Mouse (Mus musculus) liver, adult 2 months (tissue): Measurements from ENCODE around the gene Odf2. TPM values are rescaled to one million over a fixed set of nuclear protein-coding genes. Genes with fewer than 3 reads are reported as not detected.
"Not testable (repeated sequence)": the region's sequence is repeated elsewhere in the genome, so short reads cannot be mapped to it uniquely, and the experiment has no call there.

Source experiments
- DNase-seq: peaks from one replicate; pipeline ENCODE4 v3.0.0-alpha.2; 2011; ENCODE audit warnings: low read depth, low spot score; ENCODE audit errors: extremely low read depth
- H3K27ac ChIP-seq: fragments of 200-500 bp; replicated peaks from 2 replicates; pipeline ENCODE4 v1.5.1; 2012; ENCODE audit warnings: low read depth, mild to moderate bottlenecking, control low read depth, inconsistent platforms, low read length; ENCODE audit not compliant: insufficient read depth
- H3K27me3 ChIP-seq: fragments of 200-500 bp; 2 replicates; pipeline ENCODE4 v1.6.1; 2012; ENCODE audit warnings: mild to moderate bottlenecking, moderate library complexity, low read length, inconsistent platforms; ENCODE audit not compliant: control insufficient read depth, insufficient read depth
- H3K36me3 ChIP-seq: fragments of 200-500 bp; 2 replicates; pipeline ENCODE4 v1.6.1; 2012; ENCODE audit warnings: low read length, inconsistent platforms; ENCODE audit not compliant: control insufficient read depth, insufficient read depth
- H3K4me1 ChIP-seq: fragments of 200-500 bp; 2 replicates; pipeline ENCODE4 v1.6.1; 2011; ENCODE audit warnings: low read length; ENCODE audit not compliant: control insufficient read depth, insufficient read depth
- H3K4me3 ChIP-seq: fragments of 200-500 bp; 2 replicates; pipeline ENCODE4 v1.5.1; 2011; ENCODE audit warnings: low read depth, mild to moderate bottlenecking, control low read depth, low read length, moderate library complexity; ENCODE audit not compliant: insufficient read depth
- H3K79me2 ChIP-seq: fragments of 200-500 bp; 2 replicates; pipeline ENCODE4 v1.6.1; 2012; ENCODE audit warnings: inconsistent platforms, mild to moderate bottlenecking, low read length, moderate library complexity; ENCODE audit not compliant: control insufficient read depth, insufficient read depth
- H3K9ac ChIP-seq: fragments of 200-500 bp; 2 replicates; pipeline ENCODE4 v1.6.1; 2012; ENCODE audit warnings: low read depth, mild to moderate bottlenecking, control low read depth, inconsistent platforms, low read length
- CTCF ChIP-seq: fragments of 200-500 bp; IDR thresholded peaks from 2 replicates; pipeline ENCODE4 v1.5.1; 2011; ENCODE audit warnings: low read depth, low read length, control low read depth
- POLR2A ChIP-seq: fragments of 200-500 bp; IDR thresholded peaks from 2 replicates; pipeline ENCODE4 v1.6.1; 2011; ENCODE audit warnings: low read length, control low read depth; ENCODE audit not compliant: insufficient read depth; ENCODE audit errors: extremely low read depth
- WGBS: fragments of 180-500 bp; shearing (Covaris S2); methylation state at CpG from one replicate; pipeline ENCODE4 v1.1.7; 2018; 5-methylcytosine and 5-hydroxymethylcytosine counted together
- polyA plus RNA-seq: library from polyadenylated mRNA; depleted of rRNA; stranded (reverse); fragments of >200 nt; gene quantifications from 2 replicates; pipeline ENCODE4 v1.2.3, GENCODE M21; 2012
- total RNA-seq: library from RNA; depleted of rRNA; stranded (reverse); fragments of >200 nt; gene quantifications from 2 replicates; pipeline ENCODE4 v1.2.3, GENCODE M21; 2014

The Odf2 gene
- total and polyA plus RNA-seq, 2 experiments, result 6.4 to 7.0 TPM

DNA sequence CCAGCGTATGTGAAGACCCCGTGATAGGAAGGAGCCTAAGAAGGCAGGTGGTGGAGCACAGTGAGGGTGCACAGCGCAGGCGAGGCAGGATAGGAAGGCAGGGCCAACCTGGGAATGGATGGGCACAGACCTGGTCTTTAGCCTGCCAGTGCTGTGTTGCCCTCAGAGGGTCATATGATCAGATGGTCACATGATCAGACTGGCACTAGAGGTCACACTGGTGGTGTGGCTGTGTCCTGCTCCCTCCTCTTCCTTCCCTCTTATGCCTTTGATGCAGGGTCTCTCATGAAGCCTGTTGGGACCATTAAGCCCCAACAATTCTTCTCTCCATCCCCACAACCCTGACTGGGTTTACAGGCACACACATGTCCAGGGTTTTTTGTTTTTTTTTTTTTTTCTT is 15.2 kb upstream of the Odf2 start:
- Histone ChIP-seq H3K9ac (no peak overlapping the region), H3K27ac (no peak overlapping the region), H3K4me1 (peaks cover 2% of the 10 kb centered on the region; the same call in 1 of the 2 replicates), H3K4me3 (no peak overlapping the region), H3K79me2 (no peaks in the 10 kb centered on the region), H3K36me3 (no peaks in the 10 kb centered on the region), H3K27me3 (no peaks in the 10 kb centered on the region)
- WGBS, result 89% methylated on average over 4 of the region's 4 CpGs
- TF ChIP-seq CTCF, result no peak
- no peak for TF ChIP-seq POLR2A
- DNase-seq, result no peak

DNA sequence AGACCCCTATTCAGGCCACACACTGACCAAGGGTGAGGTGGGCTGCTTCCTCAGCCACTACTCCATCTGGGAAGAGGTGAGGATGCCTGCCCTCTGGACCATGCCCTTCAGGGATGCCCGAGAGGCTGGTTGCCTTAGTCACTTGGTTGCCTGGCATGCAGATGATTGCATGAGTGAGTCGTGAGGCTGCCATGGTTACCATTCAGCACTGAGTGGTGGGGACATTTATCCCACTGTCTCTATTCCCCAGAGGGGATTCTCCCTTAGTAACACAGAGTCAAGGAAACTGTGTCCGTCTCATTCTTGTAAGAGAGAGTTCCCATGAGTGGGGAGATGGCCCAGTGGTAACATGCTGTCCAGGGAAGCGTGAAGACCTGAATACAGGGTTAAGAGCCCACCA is 11.0 kb upstream of the Odf2 start:
- H3K36me3 ChIP-seq, result no peaks in the 10 kb centered on the region
- H3K79me2 ChIP-seq, result no peaks in the 10 kb centered on the region
- H3K27ac ChIP-seq, result no peak overlapping the region
- no peaks in the 10 kb centered on the region; the same call in 1 of the 2 replicates for H3K27me3 ChIP-seq
- no peak for DNase-seq
- WGBS, result 89% methylated on average over 4 of the region's 4 CpGs
- H3K4me1 ChIP-seq, result no peaks in the 10 kb centered on the region
- H3K9ac ChIP-seq, result no peak overlapping the region
- no peak overlapping the region for H3K4me3 ChIP-seq
- TF ChIP-seq CTCF, result no peak
- no peak for TF ChIP-seq POLR2A

GRCm38 (mm10) chr2:29879191-29879590 is 9.8 kb upstream of the Odf2 start:
- 53% methylated on average over 8 of the region's 8 CpGs for WGBS
- DNase-seq, result no peak
- no peaks in the 10 kb centered on the region; the same call in 1 of the 2 replicates for H3K27me3 ChIP-seq
- H3K4me3 ChIP-seq, result no peak overlapping the region
- H3K27ac ChIP-seq, result no peak overlapping the region
- no peaks in the 10 kb centered on the region for H3K36me3 ChIP-seq
- H3K79me2 ChIP-seq, result no peaks in the 10 kb centered on the region
- TF ChIP-seq POLR2A (no peak), CTCF (no peak)
- no peak overlapping the region for H3K9ac ChIP-seq
- no peaks in the 10 kb centered on the region for H3K4me1 ChIP-seq

DNA sequence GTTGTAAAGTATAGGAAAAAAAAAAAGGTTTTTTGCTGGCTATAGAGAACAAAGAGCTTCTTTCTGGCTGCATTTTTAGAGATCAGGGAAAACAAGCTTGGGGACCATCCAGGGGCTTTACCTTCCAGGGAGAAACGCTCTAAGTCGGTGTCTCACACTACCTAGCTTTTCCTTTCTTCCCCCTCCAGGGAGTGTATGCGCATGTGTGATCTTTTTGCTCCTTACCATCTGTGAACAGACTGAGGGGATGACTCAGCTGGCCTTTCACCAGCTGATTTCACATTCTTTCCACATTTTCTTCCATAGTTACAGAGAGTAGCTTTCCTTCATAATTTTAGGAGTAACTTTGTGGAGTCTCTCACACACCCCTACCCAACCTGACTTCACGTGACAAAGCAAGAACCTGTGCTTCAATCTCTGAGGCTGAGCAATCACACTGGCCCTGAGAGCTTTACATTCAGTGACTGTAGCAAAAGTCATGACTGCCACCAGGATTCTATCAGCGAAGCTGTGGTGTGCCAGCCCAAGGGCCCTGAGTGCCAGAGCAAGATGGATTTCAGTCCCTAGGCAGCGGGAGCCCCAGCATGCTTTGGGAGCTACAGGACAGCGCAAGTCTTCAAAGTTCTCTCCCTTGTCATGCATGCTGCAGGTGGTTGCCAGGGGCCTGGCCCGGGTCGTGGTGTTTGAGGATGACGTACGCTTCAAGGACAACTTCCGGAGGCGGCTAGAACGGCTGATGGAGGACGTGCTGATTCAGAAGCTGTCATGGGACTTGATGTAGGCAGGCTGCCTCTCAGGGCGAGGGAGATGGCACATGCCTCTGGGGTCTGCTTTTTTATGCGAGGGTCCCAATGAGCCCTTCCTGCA is 8.8 kb upstream of the Odf2 start:
- no peak overlapping the region for H3K9ac ChIP-seq
- no peak overlapping the region for H3K4me3 ChIP-seq
- H3K27me3 ChIP-seq, result no peaks in the 10 kb centered on the region; the same call in 1 of the 2 replicates
- TF ChIP-seq POLR2A, result no peak
- H3K79me2 ChIP-seq, result no peaks in the 10 kb centered on the region
- no peak overlapping the region for H3K27ac ChIP-seq
- 71% methylated on average over 17 of the region's 17 CpGs for WGBS
- no peaks in the 10 kb centered on the region for H3K4me1 ChIP-seq
- H3K36me3 ChIP-seq, result no peaks in the 10 kb centered on the region
- no peak for DNase-seq

DNA sequence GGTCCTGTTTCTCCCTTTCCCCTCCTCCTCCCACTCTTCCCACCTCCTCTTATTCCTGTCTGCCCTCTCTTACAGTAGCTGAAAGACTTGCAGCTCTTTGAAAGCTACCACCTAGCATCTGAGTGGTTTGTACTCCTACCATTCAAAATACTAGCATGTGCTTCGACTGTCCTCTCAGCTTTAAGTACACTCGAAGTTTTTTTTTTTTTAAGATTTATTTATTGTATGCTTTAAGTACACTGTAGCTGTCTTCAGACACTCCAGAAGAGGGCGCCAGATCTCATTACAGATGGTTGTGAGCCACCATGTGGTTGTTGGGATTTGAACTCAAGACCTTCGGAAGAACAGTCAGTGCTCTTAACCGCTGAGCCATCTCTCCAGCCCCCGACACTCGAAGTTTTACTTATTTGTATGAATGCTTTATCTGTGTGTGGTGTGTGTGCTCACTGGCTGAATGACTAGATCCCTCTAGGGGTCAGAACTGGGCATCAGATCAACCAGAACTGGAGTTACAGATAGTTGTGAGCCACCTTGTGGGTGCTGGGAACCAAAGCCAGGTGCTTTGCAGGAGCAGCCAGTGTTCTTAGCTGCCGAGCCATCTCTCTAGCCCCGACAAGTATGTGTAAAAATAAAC is 2.2 kb upstream of the Odf2 start:
- not testable (repeated sequence) for H3K27me3 ChIP-seq, DNase-seq, H3K36me3 ChIP-seq, H3K27ac ChIP-seq, H3K4me1 ChIP-seq, H3K79me2 ChIP-seq, H3K9ac ChIP-seq, H3K4me3 ChIP-seq
- 81% methylated on average over 9 of the region's 9 CpGs for WGBS
